Mouse (Mus musculus): ENCODE data around the gene Atg4d.

GRCm38 (mm10) chr9:21231551-21231950, 33.5 kb upstream of the Atg4d start:
- no peak for TF ChIP-seq CTCF (IDR thresholded peaks at IDR 0.05; ENCODE audit: extremely low read depth, insufficient read depth, low read length)
- TF ChIP-seq POLR2A (IDR thresholded peaks at IDR 0.05; ENCODE audit: extremely low read depth, insufficient read depth, low read length): no peak
